Mouse (Mus musculus) hindbrain, embryonic 11.5 days (tissue): ENCODE measurements at regions not wholly inside any gene's neighbourhood (a gene's known extent, or its start where the extent isn't known, plus 50 kb on each side); places are given as distances from the start of the nearest gene placed in this dataset.

Source experiments
- ATAC-seq: fragments of 200-750 bp; cut with Nextera tagmentation; 2 replicates; pipeline ENCODE4 v1.8.0; 2017; ENCODE audit warnings: mild to moderate bottlenecking, moderate TSS enrichment, moderate library complexity; ENCODE audit not compliant: low FRiP score
- DNase-seq: peaks from one replicate; pipeline ENCODE4 v3.0.0-alpha.2; 2015; ENCODE audit warnings: low spot score
- H3K27ac ChIP-seq: fragments of 300-500 bp; sonication (generic); 2 replicates; pipeline ENCODE4 v1.5.1; 2014; ENCODE audit warnings: mild to moderate bottlenecking, low read depth, low read length
- H3K27me3 ChIP-seq: fragments of 300-500 bp; sonication (generic); 2 replicates; pipeline ENCODE4 v1.6.1; 2014; ENCODE audit warnings: mild to moderate bottlenecking, low read length, moderate library complexity, mixed read lengths; ENCODE audit not compliant: control insufficient read depth, insufficient read depth
- H3K36me3 ChIP-seq: fragments of 300-500 bp; sonication (generic); 2 replicates; pipeline ENCODE4 v1.6.1; 2014; ENCODE audit warnings: mild to moderate bottlenecking, low read length, moderate library complexity, mixed read lengths; ENCODE audit not compliant: control insufficient read depth, insufficient read depth
- H3K4me1 ChIP-seq: fragments of 300-500 bp; sonication (generic); replicated peaks from 2 replicates; pipeline ENCODE4 v1.6.1; 2014; ENCODE audit warnings: low read length, mixed read lengths; ENCODE audit not compliant: control insufficient read depth, insufficient read depth
- H3K4me2 ChIP-seq: fragments of 300-500 bp; sonication (generic); replicated peaks from 2 replicates; pipeline ENCODE4 v1.6.1; 2014; ENCODE audit warnings: mild to moderate bottlenecking, low read depth, low read length
- H3K4me3 ChIP-seq: fragments of 300-500 bp; sonication (generic); 2 replicates; pipeline ENCODE4 v1.5.1; 2014; ENCODE audit warnings: low read depth, low read length
- H3K9ac ChIP-seq: fragments of 300-500 bp; sonication (generic); 2 replicates; pipeline ENCODE4 v1.6.1; 2014; ENCODE audit warnings: low read depth, low read length
- H3K9me3 ChIP-seq: fragments of 300-500 bp; sonication (generic); 2 replicates; pipeline ENCODE4 v1.6.1; 2016; ENCODE audit warnings: low read length; ENCODE audit not compliant: control insufficient read depth
- WGBS: fragments of 180-500 bp; shearing (Covaris S2); extraction: QIAGEN DNeasy Blood & Tissue Kit; methylation state at CpG from one replicate; pipeline ENCODE4 v1.1.7; 2014; 5-methylcytosine and 5-hydroxymethylcytosine counted together

DNA sequence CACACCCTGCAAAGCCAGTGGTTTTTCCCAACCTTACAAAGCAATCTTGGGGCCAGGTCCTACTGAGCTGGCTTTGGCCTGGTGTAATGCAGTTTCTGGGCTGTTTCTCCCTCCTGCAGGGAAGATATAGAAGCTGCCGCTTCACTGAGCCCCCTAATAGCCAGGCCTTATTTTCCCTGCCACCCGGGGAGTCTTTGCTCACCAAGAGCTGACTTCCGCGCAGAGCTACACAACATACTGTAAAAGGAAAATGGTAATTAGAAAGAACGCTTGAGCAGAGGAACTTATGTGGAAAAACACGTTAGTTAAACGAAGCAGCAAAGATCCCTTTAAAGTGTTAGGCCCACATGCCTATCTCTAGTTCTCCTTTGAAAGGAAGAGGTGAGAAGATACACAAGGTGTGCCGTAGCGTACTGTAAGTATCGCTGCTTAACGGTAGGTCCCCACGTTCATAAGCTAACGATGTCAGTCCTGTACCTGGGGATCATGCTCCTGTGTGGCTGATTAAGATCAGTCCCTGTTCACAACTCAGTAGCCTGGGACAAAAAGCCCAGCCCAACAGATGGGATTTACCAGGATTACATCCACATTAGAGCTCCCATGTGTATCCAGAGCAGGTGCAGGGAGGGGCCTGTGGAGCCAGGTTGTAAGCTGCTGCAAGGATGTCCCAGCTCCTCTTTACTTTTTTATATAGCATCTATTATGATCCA, 307.5 kb upstream of the Chd6 start:
- DNase-seq: no peak
- no peaks in the 10 kb centered on the region for H3K27me3 ChIP-seq

DNA sequence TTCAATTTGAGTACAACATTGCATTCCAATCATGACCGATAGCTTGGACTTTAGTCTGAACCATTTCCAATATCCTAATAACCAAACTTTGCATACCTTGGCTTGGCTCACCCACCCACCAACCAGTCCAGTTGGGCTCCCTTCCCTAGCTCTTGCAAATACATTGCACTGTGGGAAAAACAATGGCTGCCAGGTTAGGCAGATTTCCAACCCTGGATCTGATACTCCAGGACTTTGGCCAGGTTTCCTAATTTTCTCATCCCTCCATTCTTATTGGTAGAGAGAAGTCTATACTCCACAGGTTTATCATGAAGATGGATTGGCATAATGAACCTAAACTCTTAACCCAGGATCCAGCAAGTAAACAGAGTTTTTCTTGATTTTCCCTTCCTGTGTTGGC, 299.4 kb upstream of the Chd6 start:
- WGBS: 93% methylated on average over 1 of the region's 1 CpGs
- Histone ChIP-seq H3K9me3 (no peaks in the 10 kb centered on the region), H3K4me1 (no peaks in the 10 kb centered on the region), H3K4me3 (no peak overlapping the region), H3K27me3 (no peaks in the 10 kb centered on the region), H3K9ac (no peak overlapping the region), H3K27ac (no peak overlapping the region), H3K4me2 (no peak overlapping the region), H3K36me3 (no peaks in the 10 kb centered on the region)
- DNase-seq (no peak), ATAC-seq (no peak)

More for the DNA sequence above, 307.5 kb upstream of the Chd6 start:
- H3K4me1 ChIP-seq: no peaks in the 10 kb centered on the region
- no peaks in the 10 kb centered on the region for H3K9me3 ChIP-seq
- WGBS: 75% methylated on average over 13 of the region's 13 CpGs
- no peak overlapping the region for H3K9ac ChIP-seq
- no peak overlapping the region for H3K4me3 ChIP-seq
- no peak for ATAC-seq
- H3K36me3 ChIP-seq: no peaks in the 10 kb centered on the region
- H3K27ac ChIP-seq: no peak overlapping the region
- no peak overlapping the region for H3K4me2 ChIP-seq

DNA sequence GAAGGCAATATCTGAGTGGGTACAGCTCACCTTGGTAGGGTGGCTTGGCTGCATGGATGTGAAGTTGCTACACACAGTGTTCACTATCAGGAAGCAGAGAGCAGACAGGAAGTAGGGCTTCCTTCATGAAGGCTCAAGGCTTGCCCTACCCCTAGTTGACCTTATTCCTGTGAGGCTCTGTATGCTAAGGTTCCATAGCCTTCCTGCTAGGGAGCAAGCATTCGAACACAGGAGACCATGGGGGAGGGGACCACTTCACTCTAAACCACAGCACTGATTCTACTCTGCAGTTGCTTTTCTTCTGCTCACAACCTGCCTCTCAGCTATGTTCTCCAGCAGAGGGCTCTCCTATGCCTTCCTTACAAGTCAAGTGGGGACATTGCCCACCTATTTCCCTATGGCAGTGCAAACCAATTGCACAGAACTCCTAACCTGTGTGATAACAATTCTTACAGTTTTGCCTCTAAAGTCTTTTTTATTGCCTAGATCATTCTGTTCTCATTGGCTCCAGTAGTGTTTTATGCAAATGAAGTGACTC, 297.0 kb upstream of the Chd6 start:
- Histone ChIP-seq H3K36me3 (no peaks in the 10 kb centered on the region), H3K9me3 (no peaks in the 10 kb centered on the region), H3K4me2 (no peak overlapping the region), H3K27ac (no peak overlapping the region), H3K4me1 (no peaks in the 10 kb centered on the region), H3K4me3 (no peak overlapping the region), H3K27me3 (no peaks in the 10 kb centered on the region), H3K9ac (no peak overlapping the region)
- no peak for ATAC-seq
- no peak for DNase-seq
- WGBS: 68% methylated on average over 1 of the region's 1 CpGs

DNA sequence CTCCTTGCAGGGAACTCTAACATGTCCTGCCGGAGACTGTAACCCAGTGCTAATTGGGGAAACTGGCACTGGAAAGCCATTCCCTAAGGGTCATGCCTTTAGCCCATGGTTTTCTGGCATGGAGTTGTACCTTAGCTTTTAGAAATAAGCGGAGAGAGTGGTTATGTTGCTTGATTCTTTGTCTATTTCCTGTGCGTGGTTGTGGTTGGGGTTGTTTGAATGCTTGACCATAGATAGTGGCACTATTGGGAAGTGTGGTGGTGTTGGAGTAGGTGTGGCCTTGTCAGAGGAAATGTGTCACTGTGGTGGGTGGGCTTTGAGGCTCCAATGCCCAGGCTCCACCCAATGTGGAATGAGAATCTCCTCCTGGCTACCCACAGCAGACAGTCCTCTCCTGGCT, 289.2 kb upstream of the Chd6 start:
- no peaks in the 10 kb centered on the region for H3K9me3 ChIP-seq
- H3K4me1 ChIP-seq: no peaks in the 10 kb centered on the region
- 88% methylated on average over 3 of the region's 3 CpGs for WGBS
- DNase-seq (no peak), ATAC-seq (no peak)
- H3K4me3 ChIP-seq: no peak overlapping the region
- no peaks in the 10 kb centered on the region for H3K27me3 ChIP-seq
- no peak overlapping the region for H3K4me2 ChIP-seq
- no peaks in the 10 kb centered on the region for H3K36me3 ChIP-seq
- H3K9ac ChIP-seq: no peak overlapping the region
- no peak overlapping the region for H3K27ac ChIP-seq

DNA sequence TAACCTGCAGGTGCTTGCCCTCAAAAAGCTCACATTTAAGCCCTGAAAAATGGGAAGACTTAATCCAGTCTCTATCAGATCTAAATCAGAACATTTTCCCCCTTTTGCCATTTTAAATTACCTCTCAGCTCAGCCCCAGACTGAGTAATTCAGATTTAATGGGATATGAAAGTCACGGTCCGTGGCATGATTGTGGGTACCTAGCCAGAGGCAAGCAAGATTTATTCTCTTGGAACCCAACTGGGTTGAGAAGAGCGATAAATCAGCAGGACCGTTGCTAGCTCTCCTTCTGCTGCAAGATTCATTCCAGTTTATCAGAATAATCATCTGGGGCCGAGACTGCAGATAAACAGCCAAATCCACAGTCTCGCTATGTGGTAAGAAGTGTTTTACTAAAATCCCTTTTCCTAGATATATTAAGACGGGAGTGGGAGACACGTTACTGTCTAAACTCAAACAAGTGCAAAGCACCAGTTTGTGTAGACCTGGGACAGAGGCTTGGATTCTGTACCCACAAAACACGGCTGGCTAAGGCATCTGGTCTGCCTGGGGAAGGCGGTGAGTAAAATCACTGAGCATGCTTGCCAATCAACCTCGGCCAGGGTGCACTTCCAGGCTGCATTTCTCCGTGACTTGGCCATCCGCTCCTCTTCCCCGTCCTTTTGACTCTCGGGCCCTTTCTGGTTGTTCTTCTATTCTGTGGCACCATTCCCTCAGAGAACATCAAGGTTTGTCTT, 282.2 kb upstream of the Chd6 start:
- 82% methylated on average over 15 of the region's 15 CpGs for WGBS
- no peaks in the 10 kb centered on the region for H3K9me3 ChIP-seq
- no peaks in the 10 kb centered on the region for H3K27me3 ChIP-seq
- no peak overlapping the region for H3K4me2 ChIP-seq
- no peak overlapping the region for H3K4me3 ChIP-seq
- H3K27ac ChIP-seq: no peak overlapping the region
- H3K4me1 ChIP-seq: no peaks in the 10 kb centered on the region
- no peak for ATAC-seq
- H3K9ac ChIP-seq: no peak overlapping the region
- no peak for DNase-seq
- H3K36me3 ChIP-seq: no peaks in the 10 kb centered on the region

DNA sequence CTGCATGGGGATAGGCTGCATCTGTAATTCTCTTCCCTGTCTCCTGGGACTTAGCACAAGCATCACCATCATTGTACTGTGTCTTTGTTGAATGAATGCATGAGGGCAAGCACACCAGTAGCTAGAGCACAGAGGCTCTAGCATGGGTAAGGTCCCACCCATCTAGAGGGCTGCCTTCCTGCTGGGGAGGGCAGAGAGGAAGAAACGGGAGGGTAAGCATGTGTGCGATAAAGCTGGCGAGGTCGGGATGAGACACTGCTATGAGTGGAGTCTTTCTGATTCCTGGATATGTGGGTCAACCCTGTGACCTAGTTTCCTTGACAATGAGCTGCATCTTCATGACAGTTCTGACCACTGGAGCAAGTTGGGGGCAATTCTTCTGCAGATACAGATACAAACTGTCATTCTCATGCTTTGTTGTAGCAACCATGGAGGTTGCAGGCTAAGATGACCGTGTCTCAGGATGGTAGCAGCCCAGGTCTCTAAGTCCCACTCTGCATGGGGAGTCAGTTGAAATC, 280.5 kb upstream of the Chd6 start:
- DNase-seq: peak; percentile 9
- Histone ChIP-seq H3K4me3 (no peak overlapping the region), H3K27ac (no peak overlapping the region), H3K9ac (no peak overlapping the region), H3K36me3 (no peaks in the 10 kb centered on the region), H3K4me1 (no peaks in the 10 kb centered on the region), H3K27me3 (no peaks in the 10 kb centered on the region), H3K9me3 (no peaks in the 10 kb centered on the region), H3K4me2 (no peak overlapping the region)
- 84% methylated on average over 5 of the region's 5 CpGs for WGBS
- no peak for ATAC-seq

DNA sequence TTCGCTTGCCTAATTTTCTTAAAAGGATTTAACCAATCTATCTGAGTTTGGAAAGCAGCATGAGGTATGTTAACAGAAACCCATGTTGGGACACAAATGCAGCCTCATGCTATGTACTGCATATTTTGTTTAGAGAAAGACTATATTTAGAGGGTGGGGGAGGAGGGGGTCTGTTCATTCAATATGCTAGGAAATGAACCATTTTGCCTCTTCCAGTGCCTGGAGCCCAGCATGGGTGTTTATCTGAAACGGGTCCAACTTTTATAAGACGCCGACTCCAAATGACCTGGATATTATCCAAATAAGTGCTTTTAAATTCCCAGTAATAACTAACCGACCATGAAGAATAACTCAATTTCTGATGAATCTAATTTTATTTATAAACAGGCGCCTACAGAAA, 278.2 kb upstream of the Chd6 start:
- 88% methylated on average over 6 of the region's 6 CpGs for WGBS
- Histone ChIP-seq H3K27ac (no peak overlapping the region), H3K9me3 (no peaks in the 10 kb centered on the region), H3K9ac (no peak overlapping the region), H3K27me3 (no peaks in the 10 kb centered on the region), H3K4me1 (no peaks in the 10 kb centered on the region), H3K4me3 (no peak overlapping the region), H3K36me3 (no peaks in the 10 kb centered on the region), H3K4me2 (no peak overlapping the region)
- DNase-seq (no peak), ATAC-seq (no peak)

DNA sequence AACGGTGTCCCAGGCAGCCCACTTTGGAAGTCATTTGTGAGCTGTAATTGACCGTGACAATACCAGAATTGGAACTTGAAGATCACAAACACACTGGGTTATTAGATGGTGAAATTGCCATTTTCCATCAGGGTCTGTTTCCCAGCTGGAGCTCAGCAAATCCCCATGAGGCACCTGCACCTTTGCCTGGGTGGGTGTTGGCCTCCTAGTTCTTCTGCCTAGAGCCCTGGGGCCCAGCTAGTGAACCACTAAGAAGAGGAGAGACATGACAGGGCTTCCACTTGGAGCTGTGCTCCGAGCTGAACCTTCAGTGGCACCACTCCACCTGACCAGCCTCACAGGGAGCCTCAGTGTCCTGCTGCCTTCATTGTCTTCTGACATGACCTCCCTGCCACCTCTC, 273.5 kb upstream of the Chd6 start:
- Histone ChIP-seq H3K27ac (no peak overlapping the region), H3K9me3 (no peaks in the 10 kb centered on the region), H3K27me3 (no peaks in the 10 kb centered on the region), H3K9ac (no peak overlapping the region), H3K36me3 (no peaks in the 10 kb centered on the region), H3K4me2 (no peak overlapping the region), H3K4me1 (no peaks in the 10 kb centered on the region), H3K4me3 (no peak overlapping the region)
- ATAC-seq (no peak), DNase-seq (no peak)
- 67% methylated on average over 3 of the region's 3 CpGs for WGBS

DNA sequence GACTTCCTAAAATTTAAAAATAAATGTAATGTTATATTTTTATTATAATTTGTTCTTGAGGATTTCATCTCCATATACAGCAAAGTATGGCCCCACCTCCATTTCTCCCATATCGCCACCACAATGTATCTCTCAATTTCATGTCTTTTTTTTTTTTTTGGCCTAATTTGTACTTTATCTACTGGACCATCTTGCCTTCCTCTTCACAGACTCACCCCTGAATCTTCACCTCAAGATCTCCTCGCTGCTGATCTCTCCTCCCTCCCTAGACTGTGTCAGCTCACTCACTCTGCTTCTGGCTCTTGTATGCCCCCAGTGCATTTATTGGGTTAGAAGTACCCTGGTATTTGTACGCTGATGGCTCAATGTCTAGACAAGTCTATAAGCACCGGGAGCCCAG, 269.4 kb upstream of the Chd6 start:
- Histone ChIP-seq H3K4me2 (no peak overlapping the region), H3K9ac (no peak overlapping the region), H3K4me1 (no peaks in the 10 kb centered on the region), H3K4me3 (no peak overlapping the region), H3K36me3 (no peaks in the 10 kb centered on the region), H3K27ac (no peak overlapping the region), H3K9me3 (no peaks in the 10 kb centered on the region), H3K27me3 (no peaks in the 10 kb centered on the region)
- DNase-seq (no peak), ATAC-seq (no peak)
- WGBS: 90% methylated on average over 4 of the region's 4 CpGs
